10 mouse cellular contexts compared by ENCODE assay signal in genomic region chr11:88234789-88235188, GRCm38 (mm10). TPM values are rescaled to one million over a fixed set of nuclear protein-coding genes. Genes with fewer than 3 reads are reported as not detected.
DNase-seq lines count a peak whose midpoint lies in the region; ATAC-seq and TF ChIP-seq lines count a peak whose summit lies in the region.
"Had no signal": no experiment of that assay in that cellular context is flagged by ENCODE, and none has a peak within 500 bp of the region (broad histone marks: within the 10 kb centered on the region; RNA-seq: fewer than 3 reads in every experiment).

No protein-coding gene starts in this region.

- H3K27me3 ChIP-seq in hindbrain, embryonic 11.5 days (ENCODE audit: control insufficient read depth, insufficient read depth, low read length): no peaks in the 10 kb centered on the region
- no peaks in the 10 kb centered on the region for H3K27me3 ChIP-seq in hindbrain, postnatal 0 days (ENCODE audit: insufficient read depth, low read length)
- no peaks in the 10 kb centered on the region for H3K27me3 ChIP-seq in spleen, adult 2 months (ENCODE audit: control insufficient read depth, insufficient read depth, low read length)
- no peaks in the 10 kb centered on the region for H3K27me3 ChIP-seq in intestine, embryonic 16.5 days (replicated peaks; ENCODE audit: control insufficient read depth, insufficient read depth, low read length)
- no peaks in the 10 kb centered on the region for H3K27me3 ChIP-seq in stomach, embryonic 16.5 days (ENCODE audit: control insufficient read depth, insufficient read depth, low read length)

- TF ChIP-seq POLR2A in spleen, adult 2 months (IDR thresholded peaks at IDR 0.05; ENCODE audit: low read depth, low read length): no peak

- ATAC-seq in hindbrain, embryonic 11.5 days (ENCODE audit: low FRiP score): no peak
- no peak for ATAC-seq in hindbrain, postnatal 0 days
- ATAC-seq in intestine, embryonic 16.5 days: peak; percentile 17; the same call in 1 of the 2 replicates
- no peak for ATAC-seq in stomach, embryonic 16.5 days (ENCODE audit: insufficient read depth, low FRiP score)

- H3K4me3 ChIP-seq in hindbrain, embryonic 11.5 days (ENCODE audit: low read depth, low read length): no peak overlapping the region
- H3K4me3 ChIP-seq in hindbrain, postnatal 0 days (ENCODE audit: low read length): no peak overlapping the region
- H3K4me3 ChIP-seq in spleen, adult 2 months (ENCODE audit: extremely low read depth, insufficient read depth, insufficient read length): peak overlapping the region; percentile 56
- H3K4me3 ChIP-seq in intestine, embryonic 16.5 days (ENCODE audit: low read length): no peak overlapping the region
- H3K4me3 ChIP-seq in stomach, embryonic 16.5 days (replicated peaks; ENCODE audit: low read length): no peak overlapping the region

- no peaks in the 10 kb centered on the region for H3K36me3 ChIP-seq in hindbrain, embryonic 11.5 days (ENCODE audit: control insufficient read depth, insufficient read depth, low read length)
- no peaks in the 10 kb centered on the region for H3K36me3 ChIP-seq in hindbrain, postnatal 0 days (ENCODE audit: insufficient read depth, low read length)
- H3K36me3 ChIP-seq in spleen, adult 2 months (ENCODE audit: control insufficient read depth, insufficient read depth, low read length): no peaks in the 10 kb centered on the region
- no peaks in the 10 kb centered on the region for H3K36me3 ChIP-seq in intestine, embryonic 16.5 days (ENCODE audit: control insufficient read depth, insufficient read depth, low read length)
- no peaks in the 10 kb centered on the region for H3K36me3 ChIP-seq in stomach, embryonic 16.5 days (ENCODE audit: control insufficient read depth, insufficient read depth, low read length)

- WGBS in hindbrain, embryonic 11.5 days: 30% methylated on average over 4 of the region's 4 CpGs
- WGBS in hindbrain, postnatal 0 days: 37% methylated on average over 4 of the region's 4 CpGs
- 8% methylated on average over 4 of the region's 4 CpGs for WGBS in spleen, adult 2 months
- 40% methylated on average over 4 of the region's 4 CpGs for WGBS in intestine, embryonic 16.5 days
- 33% methylated on average over 4 of the region's 4 CpGs for WGBS in stomach, embryonic 16.5 days

- H3K4me2 ChIP-seq in hindbrain, embryonic 11.5 days (replicated peaks; ENCODE audit: low read depth, low read length): no peak overlapping the region
- H3K4me2 ChIP-seq in hindbrain, postnatal 0 days (ENCODE audit: low read depth, low read length): no peak overlapping the region
- no peak overlapping the region for H3K4me2 ChIP-seq in intestine, embryonic 16.5 days (ENCODE audit: low read depth, low read length)
- H3K4me2 ChIP-seq in stomach, embryonic 16.5 days (ENCODE audit: low read depth, low read length): no peak overlapping the region

- H3K9ac ChIP-seq in hindbrain, embryonic 11.5 days (ENCODE audit: low read depth, low read length): no peak overlapping the region
- H3K9ac ChIP-seq in hindbrain, postnatal 0 days (replicated peaks; ENCODE audit: low read length): no peak overlapping the region
- no peak overlapping the region for H3K9ac ChIP-seq in intestine, embryonic 16.5 days (ENCODE audit: low read depth, low read length)
- no peak overlapping the region for H3K9ac ChIP-seq in stomach, embryonic 16.5 days (ENCODE audit: low read length)

- TF ChIP-seq CTCF in hindbrain, postnatal 0 days (IDR thresholded peaks at IDR 0.05; ENCODE audit: low read depth): no peak
- no peak for TF ChIP-seq CTCF in spleen, adult 2 months (IDR thresholded peaks at IDR 0.05; ENCODE audit: extremely low read depth, insufficient read depth, insufficient read length, insufficient replicate concordance)

- H3K9me3 ChIP-seq in hindbrain, embryonic 11.5 days (ENCODE audit: control insufficient read depth, low read length): no peaks in the 10 kb centered on the region
- H3K9me3 ChIP-seq in hindbrain, postnatal 0 days (ENCODE audit: low read length): no peaks in the 10 kb centered on the region
- H3K9me3 ChIP-seq in intestine, embryonic 16.5 days (ENCODE audit: control insufficient read depth, low read length): no peaks in the 10 kb centered on the region
- H3K9me3 ChIP-seq in stomach, embryonic 16.5 days (replicated peaks; ENCODE audit: control insufficient read depth, low read length): no peaks in the 10 kb centered on the region

- H3K27ac ChIP-seq in hindbrain, embryonic 11.5 days (ENCODE audit: low read depth, low read length): peak overlapping the region; percentile 77
- no peak overlapping the region for H3K27ac ChIP-seq in hindbrain, postnatal 0 days
- H3K27ac ChIP-seq in spleen, adult 2 months (ENCODE audit: insufficient read depth, low read length): peak overlapping the region; percentile 60
- peak overlapping the region; percentile 49; the same call in 1 of the 2 replicates for H3K27ac ChIP-seq in intestine, embryonic 16.5 days (ENCODE audit: low read length)
- H3K27ac ChIP-seq in stomach, embryonic 16.5 days (ENCODE audit: low read length): peak overlapping the region; percentile 25; the same call in 1 of the 2 replicates

- peaks cover 13% of the 10 kb centered on the region for H3K4me1 ChIP-seq in hindbrain, embryonic 11.5 days (replicated peaks; ENCODE audit: control insufficient read depth, insufficient read depth, low read length)
- no peaks in the 10 kb centered on the region for H3K4me1 ChIP-seq in hindbrain, postnatal 0 days (ENCODE audit: insufficient read depth, low read length)
- peaks cover 19% of the 10 kb centered on the region; the same call in 1 of the 2 replicates for H3K4me1 ChIP-seq in spleen, adult 2 months (ENCODE audit: control insufficient read depth, insufficient read depth, insufficient read length)
- H3K4me1 ChIP-seq in intestine, embryonic 16.5 days (ENCODE audit: control insufficient read depth, insufficient read depth, low read length): peaks cover 11% of the 10 kb centered on the region
- H3K4me1 ChIP-seq in stomach, embryonic 16.5 days (ENCODE audit: control insufficient read depth, insufficient read depth, low read length): 0 out of 2 replicates have a peak, but pooled peaks cover 5% of the 10 kb centered on the region

- DNase-seq in hindbrain, embryonic 11.5 days (ENCODE audit: low spot score): no peak
- DNase-seq in hindbrain, postnatal 0 days (ENCODE audit: low spot score): no peak
- DNase-seq in spleen, adult 2 months (ENCODE audit: low read depth in 1 of 2, low spot score in 2 of 2): no peak
- no peak for DNase-seq in spleen, adult 12 weeks (ENCODE audit: low spot score)
- DNase-seq in adrenal gland, adult 2 months: no peak
- no peak for DNase-seq in left cerebral cortex, adult 18-20 months (ENCODE audit: low spot score in 2 of 2)
- DNase-seq: right cerebral cortex, postnatal 25 days had no signal

RNA-seq across cellular contexts. Expression of gene Mrps23, which starts 30.6 kb away (rescaled TPM):
- polyA plus RNA-seq in hindbrain, embryonic 11.5 days (2014; fragmentation: Nextera tagmentation; extraction: Ambion mirVana): 83.2 and 84.5 TPM in 2 replicates
- 29.0 and 48.7 TPM in 2 replicates for total RNA-seq in hindbrain, postnatal 0 days (2014; rRNA removed)
- 66.4 and 67.1 TPM in 2 replicates for polyA plus RNA-seq in hindbrain, postnatal 0 days (2015; fragmentation: Nextera tagmentation; extraction: Ambion mirVana)
- 23.1 and 30.0 TPM in 2 replicates for polyA plus RNA-seq in spleen, adult 2 months (2012; rRNA removed)
- 56.3 and 63.9 TPM in 2 replicates for polyA plus RNA-seq in intestine, embryonic 16.5 days (2015; fragmentation: Nextera tagmentation; extraction: Ambion mirVana)
- polyA plus RNA-seq in stomach, embryonic 16.5 days (2015; fragmentation: Nextera tagmentation; extraction: Ambion mirVana): 50.1 and 57.9 TPM in 2 replicates
- 100 to 1,000 TPM; 194 to 208 TPM for total RNA-seq in adrenal gland, adult 2 months (2021)
- polyA plus RNA-seq in adrenal gland, adult 2 months (2012; rRNA removed): 44.9 and 51.2 TPM in 2 replicates
- total RNA-seq in left cerebral cortex, adult 18-20 months (2021): 10 to 100 TPM; 64.4 to 71.4 TPM

RNA-seq across cellular contexts. Expression of gene Ccdc182, which starts 59.1 kb away (rescaled TPM):
- 9.8 and 10.0 TPM in 2 replicates for polyA plus RNA-seq in hindbrain, embryonic 11.5 days (2014; fragmentation: Nextera tagmentation; extraction: Ambion mirVana)
- not detected in 2 replicates for total RNA-seq in hindbrain, postnatal 0 days (2014; rRNA removed)
- polyA plus RNA-seq in hindbrain, postnatal 0 days (2015; fragmentation: Nextera tagmentation; extraction: Ambion mirVana): 0.15 TPM in 1 of 2 replicates, not detected in the other
- not detected in 2 replicates for polyA plus RNA-seq in spleen, adult 2 months (2012; rRNA removed)
- polyA plus RNA-seq in intestine, embryonic 16.5 days (2015; fragmentation: Nextera tagmentation; extraction: Ambion mirVana): not detected in 2 replicates
- not detected in 2 replicates for polyA plus RNA-seq in stomach, embryonic 16.5 days (2015; fragmentation: Nextera tagmentation; extraction: Ambion mirVana)
- not detected for total RNA-seq in adrenal gland, adult 2 months (2021)
- polyA plus RNA-seq in adrenal gland, adult 2 months (2012; rRNA removed): not detected in 2 replicates
- total RNA-seq in left cerebral cortex, adult 18-20 months (2021): not detected
- total RNA-seq: heart, adult 18-20 months had no signal
